Mouse (Mus musculus) adrenal gland, postnatal 36 days (tissue): ENCODE results near the gene Abcg4. TPM values are rescaled to one million over a fixed set of nuclear protein-coding genes. Genes with fewer than 3 reads are reported as not detected.

ENCODE experiments used
- DNase-seq, 2 experiments: peaks; one replicate each; pipeline ENCODE4 v3.0.0; 2021; ENCODE audit warnings: mixed read lengths in 1 of 2
- total RNA-seq, 2 experiments: library from RNA; stranded (reverse); gene quantifications; 2 replicates each; pipeline ENCODE4 v1.2.3; 2021

Abcg4 gene
- total RNA-seq, 2 experiments from 2014 or later, result 28.2 to 32.6 TPM

GRCm38 (mm10) chr9:44286256-44286850 is 2.1 kb downstream of the Abcg4 start:
- peak; percentile 29 to 41 for DNase-seq

GRCm38 (mm10) chr9:44283183-44283582 is 5.2 kb downstream of the Abcg4 start:
- DNase-seq, result peak; percentile 71 to 81

GRCm38 (mm10) chr9:44269973-44270372 is 18.4 kb downstream of the Abcg4 start:
- peak; percentile 42 to 47 for DNase-seq

- DNase-seq, result peak in 1 of 2 experiments; percentile 29
Measured at GRCm38 (mm10) chr9:44269077-44269476, 19.3 kb downstream of the Abcg4 start.

- DNase-seq, result peak in 1 of 2 experiments; percentile 15
Measured at GRCm38 (mm10) chr9:44268432-44268831, 20.0 kb downstream of the Abcg4 start, which contains the start of gene Nlrx1. Gene Nlrx1, minus strand, starts transcription at chr9:44268599.

GRCm38 (mm10) chr9:44268027-44268360 is 20.4 kb downstream of the Abcg4 start:
- peak; percentile 94 to 97 for DNase-seq

DNA sequence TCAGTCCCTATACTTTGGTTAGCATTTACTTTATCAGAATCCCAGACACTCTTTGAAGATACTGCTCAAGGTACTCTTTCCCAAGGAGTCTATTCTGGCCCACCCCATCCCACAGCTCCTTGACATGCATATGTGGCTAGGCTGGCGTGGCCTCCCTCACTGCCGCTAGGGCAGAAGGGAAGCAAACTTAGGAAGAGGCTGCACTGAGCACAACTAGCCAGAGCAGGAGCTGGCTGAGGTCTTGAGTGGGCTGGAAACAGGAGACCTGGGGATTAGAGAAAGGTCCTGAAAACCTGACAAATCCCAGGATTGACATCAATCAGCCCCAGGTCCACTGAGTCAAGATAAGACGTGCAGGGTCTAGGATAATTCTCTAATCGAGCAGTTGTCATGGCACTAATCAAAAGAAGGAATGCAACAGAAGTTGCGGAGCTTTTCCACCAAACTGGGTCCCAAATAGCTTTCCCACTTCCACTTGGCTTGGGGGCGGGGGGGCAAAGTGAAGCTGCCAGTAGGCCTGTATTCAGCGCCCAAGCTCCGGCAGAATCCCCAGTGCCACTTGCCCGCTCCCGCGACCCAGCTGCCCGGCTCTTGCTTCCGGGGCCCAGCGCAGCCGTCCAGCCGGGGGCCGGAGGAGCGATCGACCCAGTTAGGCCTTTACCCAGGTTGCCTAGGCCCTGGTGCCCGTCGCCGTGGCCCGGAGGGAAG is 20.9 kb downstream of the Abcg4 start:
- peak; percentile 41 to 59 for DNase-seq

DNA sequence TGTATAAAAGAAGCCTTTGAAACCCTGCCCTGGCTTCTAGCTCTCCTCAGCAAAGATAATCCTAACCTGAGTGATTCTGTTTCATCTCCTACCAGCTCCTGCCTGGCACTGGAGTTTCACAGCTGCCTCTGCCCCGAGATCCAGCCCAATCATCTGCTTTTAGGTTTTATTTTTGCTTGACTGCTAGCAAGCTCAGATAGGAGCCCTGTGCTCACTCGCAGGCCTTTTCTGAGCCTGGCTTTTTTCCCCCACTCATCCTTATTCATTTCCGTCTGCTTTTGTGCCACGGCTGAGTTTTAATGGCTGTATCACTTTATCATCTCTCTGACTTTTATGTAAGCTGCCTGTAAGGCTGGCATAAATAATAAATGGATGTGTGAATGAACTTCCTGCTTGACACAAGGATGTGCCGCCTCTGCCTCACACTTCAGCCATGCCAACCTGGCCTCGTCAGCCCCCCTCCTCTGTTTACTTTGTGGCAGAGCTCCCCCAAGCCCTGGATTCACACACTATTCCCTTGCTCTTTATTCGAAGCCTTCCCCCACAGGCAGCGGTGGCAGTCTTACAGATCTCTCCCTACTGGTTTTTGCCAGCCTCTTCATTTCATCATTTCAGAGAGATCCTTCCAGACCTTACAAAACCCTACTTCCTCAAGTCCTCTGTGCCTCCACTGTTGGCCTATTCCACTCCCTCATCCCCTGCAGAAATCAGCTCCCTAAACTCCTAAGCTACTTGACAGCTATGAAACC is 21.8 kb downstream of the Abcg4 start:
- no peak for DNase-seq

GRCm38 (mm10) chr9:44261388-44261787 is 27.0 kb downstream of the Abcg4 start:
- peak; percentile 43 to 49 for DNase-seq

DNA sequence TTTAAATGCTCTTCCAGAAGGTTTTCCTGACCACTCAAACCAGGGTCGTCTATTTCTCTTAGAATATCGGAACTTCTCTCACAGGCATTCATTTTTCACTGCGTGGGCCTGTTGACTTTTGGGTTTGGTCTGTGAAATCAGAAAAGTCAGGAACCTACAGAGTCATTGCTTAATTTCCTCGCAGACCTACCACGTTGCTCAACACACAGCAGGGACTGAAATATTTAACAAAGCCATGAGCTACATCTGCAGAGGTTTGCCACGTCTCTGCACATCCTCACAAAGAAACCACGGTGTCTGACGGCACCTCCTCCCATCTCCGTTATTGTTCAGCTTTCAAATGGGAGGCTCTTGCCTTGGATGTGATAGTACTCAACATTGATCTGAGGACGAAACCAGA is 29.4 kb downstream of the Abcg4 start:
- DNase-seq, result no peak

GRCm38 (mm10) chr9:44256213-44256612 is 32.2 kb downstream of the Abcg4 start:
- no peak for DNase-seq

DNA sequence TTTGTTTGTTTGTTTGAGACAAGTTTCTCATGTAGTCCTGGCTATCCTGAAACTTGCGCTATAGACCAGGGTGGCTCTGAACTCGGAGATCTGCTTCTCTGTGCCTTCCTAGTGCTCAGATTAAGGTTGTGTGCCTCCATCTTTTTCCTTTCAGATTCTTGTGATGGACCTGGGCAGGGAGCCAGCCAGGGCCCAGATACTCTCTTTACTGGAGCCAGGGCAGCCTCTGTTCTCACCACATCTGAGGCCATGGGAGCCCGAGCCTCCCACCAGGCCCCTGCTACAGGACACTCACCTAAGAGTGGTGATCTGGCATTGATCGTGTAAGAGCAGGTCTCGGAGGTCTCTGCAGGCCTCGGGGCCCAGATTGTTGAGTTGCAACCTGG is 33.3 kb downstream of the Abcg4 start:
- peak in 1 of 2 experiments; percentile 22 for DNase-seq

DNA sequence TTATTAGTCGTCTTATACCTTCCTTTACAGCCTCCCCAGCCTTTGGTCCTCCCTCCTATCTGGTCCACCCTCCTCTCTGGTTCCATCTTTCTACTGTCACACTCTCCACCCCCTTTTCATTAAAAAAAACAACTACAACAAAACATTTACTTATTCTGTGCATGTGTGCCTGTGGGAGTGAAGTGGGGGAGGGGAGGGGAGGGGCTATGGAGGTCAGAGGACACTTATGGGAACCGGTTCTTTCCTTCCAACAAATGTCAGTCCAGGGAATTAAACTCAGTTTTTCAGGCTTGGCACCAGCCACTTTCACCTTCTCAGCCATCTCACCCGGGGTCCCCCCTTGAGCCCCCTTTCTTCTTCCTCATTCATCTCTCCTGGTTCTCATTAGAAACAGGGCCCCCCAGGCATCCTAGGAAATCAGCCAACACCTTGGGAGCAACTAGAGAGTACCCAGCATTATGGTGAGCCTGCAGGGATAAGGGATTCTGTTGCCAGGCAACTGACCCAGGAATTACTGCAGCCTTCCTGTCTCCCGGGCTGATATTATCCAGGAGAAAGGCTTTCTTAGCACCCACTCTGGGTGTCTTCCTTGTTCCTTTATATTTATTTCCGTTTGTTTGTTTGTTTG is 33.8 kb downstream of the Abcg4 start:
- DNase-seq, result no peak

- DNase-seq, result no peak
Measured at GRCm38 (mm10) chr9:44253441-44253840, 35.0 kb downstream of the Abcg4 start.

GRCm38 (mm10) chr9:44251314-44251713 is 37.1 kb downstream of the Abcg4 start, which contains the start of gene Pdzd3:
Gene Pdzd3, minus strand, starts transcription at chr9:44251471.
- no peak for DNase-seq

GRCm38 (mm10) chr9:44250445-44250844 is 38.0 kb downstream of the Abcg4 start:
- DNase-seq, result no peak

DNA sequence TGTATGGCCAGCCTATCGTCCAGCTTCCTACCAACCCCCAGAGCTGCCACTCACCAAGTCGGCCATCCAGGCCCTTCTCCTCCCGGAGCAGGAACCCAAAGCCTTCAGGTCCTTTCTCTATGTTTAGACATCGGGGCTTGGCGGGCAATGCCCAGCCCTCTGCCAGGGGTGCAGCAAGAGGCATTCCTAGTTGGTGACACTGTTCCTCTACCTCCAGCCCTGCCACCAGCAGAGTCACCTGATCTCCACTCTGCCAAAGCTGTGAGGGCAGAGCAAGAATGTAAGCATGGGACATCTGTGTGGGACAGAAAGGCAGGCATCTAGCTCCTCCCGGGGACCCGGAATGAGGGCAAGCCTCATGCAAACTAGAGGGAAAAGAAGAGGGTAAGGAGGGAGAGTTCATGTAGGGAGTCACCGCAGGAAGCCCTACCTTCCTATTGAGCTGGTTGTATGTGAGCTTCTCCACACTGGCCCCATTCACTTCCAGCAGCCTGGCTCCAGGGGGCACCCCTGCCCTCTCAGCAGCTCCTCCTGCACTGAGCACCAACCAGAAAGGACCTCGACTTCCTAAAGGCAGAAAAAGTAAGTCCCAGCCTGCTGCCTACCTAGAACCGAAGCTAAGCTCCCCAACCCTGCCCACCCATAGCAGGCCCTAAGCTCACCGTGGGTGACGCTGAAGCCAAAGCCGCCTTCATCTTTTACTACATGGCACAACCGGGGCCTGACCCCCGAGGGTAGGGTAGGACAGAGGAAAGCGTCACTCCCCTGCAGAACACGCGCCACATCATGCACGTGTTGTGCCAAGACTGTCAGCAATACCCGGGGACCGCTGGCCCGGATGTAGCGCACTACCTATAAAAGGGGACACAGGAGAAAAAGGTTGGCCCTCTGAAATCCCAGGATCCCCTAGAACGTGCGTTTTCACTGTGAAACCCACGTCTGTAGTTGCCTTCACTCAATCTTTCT is 39.0 kb downstream of the Abcg4 start:
- peak; percentile 82 to 90 for DNase-seq

DNA sequence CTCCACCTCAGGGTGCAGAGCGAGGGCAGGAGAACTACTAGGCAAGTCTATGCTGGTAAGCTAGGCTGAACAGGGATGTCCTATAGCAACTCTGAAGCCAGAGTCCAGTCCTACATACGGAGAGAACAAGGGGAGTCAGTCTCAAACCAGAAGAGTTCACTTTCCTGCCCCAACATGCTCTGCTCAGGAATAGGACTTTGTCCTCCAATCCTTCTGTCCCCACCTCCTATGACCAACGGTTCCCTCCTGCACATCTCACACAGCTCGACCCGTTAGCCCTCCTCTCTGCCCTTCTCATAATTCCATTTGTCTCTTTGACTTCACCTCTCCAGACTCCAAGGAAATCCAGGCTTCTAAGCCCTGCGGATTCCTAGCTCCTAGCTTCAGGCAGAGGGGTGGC is 40.5 kb downstream of the Abcg4 start:
- DNase-seq, result no peak

- DNase-seq, result no peak
Measured at GRCm38 (mm10) chr9:44243621-44244020, 44.8 kb downstream of the Abcg4 start.

- no peak for DNase-seq
Measured at GRCm38 (mm10) chr9:44241418-44241817, 47.0 kb downstream of the Abcg4 start.

DNA sequence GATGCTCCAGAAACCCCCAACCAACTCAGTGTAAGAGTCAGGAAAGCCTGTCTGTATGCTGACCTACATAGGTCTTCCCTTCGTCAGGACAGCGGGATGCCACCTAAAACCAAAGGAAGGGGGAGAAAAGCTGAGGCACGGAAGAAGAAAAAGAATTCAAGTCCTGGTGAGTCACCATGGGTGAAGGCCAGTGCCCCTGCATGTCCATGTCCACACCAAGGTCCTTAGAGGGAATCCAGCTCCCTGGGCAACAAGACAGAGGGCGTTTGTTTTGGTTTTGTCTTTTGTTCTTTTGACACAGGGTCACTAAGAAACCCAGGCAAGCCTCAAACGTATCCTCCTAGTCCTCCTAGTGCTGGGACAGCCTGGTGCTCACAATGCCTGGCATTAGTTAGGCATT is 47.5 kb downstream of the Abcg4 start:
- peak; percentile 74 to 75 for DNase-seq
